Mouse (Mus musculus) kidney, embryonic 16.5 days (tissue): ENCODE data around the gene Capn11. TPM values are rescaled to one million over a fixed set of nuclear protein-coding genes. Genes with fewer than 3 reads are reported as not detected.

Experiments
- ATAC-seq: fragments of 200-750 bp; cut with Nextera tagmentation; 2 replicates; pipeline ENCODE4 v1.8.0; 2017; ENCODE audit warnings: moderate TSS enrichment; ENCODE audit not compliant: low FRiP score, low TSS enrichment
- H3K27ac ChIP-seq: fragments of 300-500 bp; sonication (generic); 2 replicates; pipeline ENCODE4 v1.5.1; 2014; ENCODE audit warnings: low read length
- H3K27me3 ChIP-seq: fragments of 300-500 bp; sonication (generic); 2 replicates; pipeline ENCODE4 v1.6.1; 2014; ENCODE audit warnings: low read length, control low read depth, mixed read lengths; ENCODE audit not compliant: insufficient read depth
- H3K36me3 ChIP-seq: fragments of 300-500 bp; sonication (generic); 2 replicates; pipeline ENCODE4 v1.6.1; 2014; ENCODE audit warnings: low read length, control low read depth, mixed read lengths; ENCODE audit not compliant: insufficient read depth
- H3K4me1 ChIP-seq: fragments of 300-500 bp; sonication (generic); 2 replicates; pipeline ENCODE4 v1.6.1; 2014; ENCODE audit warnings: low read length, control low read depth, mixed read lengths; ENCODE audit not compliant: insufficient read depth
- H3K4me2 ChIP-seq: fragments of 300-500 bp; sonication (generic); replicated peaks from 2 replicates; pipeline ENCODE4 v1.6.1; 2014; ENCODE audit warnings: low read depth, low read length
- H3K4me3 ChIP-seq: fragments of 300-500 bp; sonication (generic); 2 replicates; pipeline ENCODE4 v1.5.1; 2014; ENCODE audit warnings: mild to moderate bottlenecking, low read length
- H3K9ac ChIP-seq: fragments of 300-500 bp; sonication (generic); replicated peaks from 2 replicates; pipeline ENCODE4 v1.6.1; 2014; ENCODE audit warnings: low read length
- H3K9me3 ChIP-seq: fragments of 300-500 bp; sonication (generic); 2 replicates; pipeline ENCODE4 v1.6.1; 2016; ENCODE audit warnings: low read length, control low read depth
- WGBS: fragments of 180-500 bp; shearing (Covaris S2); extraction: QIAGEN DNeasy Blood & Tissue Kit; methylation state at CpG from one replicate; pipeline ENCODE4 v1.1.7; 2014; 5-methylcytosine and 5-hydroxymethylcytosine counted together
- polyA plus RNA-seq: library from polyadenylated mRNA; unstranded; fragments of >200 nt; fragmentation: Nextera tagmentation; extraction: Ambion mirVana; gene quantifications from 2 replicates; pipeline ENCODE4 v1.2.1, GENCODE M21; 2015

Gene Capn11
- polyA plus RNA-seq, 1 experiment from 2014 or later, result 0.60 TPM

DNA sequence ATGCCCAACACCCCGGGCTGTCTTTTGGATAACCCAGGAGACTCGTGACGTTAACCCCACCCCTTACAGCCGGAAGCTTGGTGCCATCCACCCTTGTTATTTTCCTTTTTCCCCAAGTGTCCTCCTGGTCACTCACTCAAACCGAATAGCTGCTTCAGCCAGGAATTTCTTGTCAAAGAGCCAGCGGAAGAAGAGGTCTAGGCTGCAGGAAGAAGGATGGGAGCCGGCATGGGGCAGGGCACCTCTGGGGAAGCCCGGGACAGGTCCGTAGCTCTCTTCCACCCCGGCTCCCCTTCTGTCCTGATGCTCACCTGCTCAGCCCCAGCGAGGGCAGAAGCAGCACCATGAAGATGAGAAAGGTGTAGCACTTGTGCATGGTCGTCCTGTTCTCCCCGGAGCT lies 5.5 kb upstream of the Capn11 start:
- H3K27me3 ChIP-seq, result no peaks in the 10 kb centered on the region
- no peak for ATAC-seq
- H3K9ac ChIP-seq, result no peak overlapping the region
- 84% methylated on average over 13 of the region's 13 CpGs for WGBS
- peaks cover 47% of the 10 kb centered on the region for H3K36me3 ChIP-seq
- H3K9me3 ChIP-seq, result no peaks in the 10 kb centered on the region
- H3K4me1 ChIP-seq, result peaks cover 9% of the 10 kb centered on the region; the same call in 1 of the 2 replicates
- no peak overlapping the region for H3K27ac ChIP-seq
- no peak overlapping the region for H3K4me2 ChIP-seq
- no peak overlapping the region for H3K4me3 ChIP-seq

- Histone ChIP-seq H3K4me1 (peaks cover 9% of the 10 kb centered on the region; the same call in 1 of the 2 replicates), H3K27ac (no peak overlapping the region), H3K9ac (no peak overlapping the region), H3K9me3 (no peaks in the 10 kb centered on the region), H3K4me3 (no peak overlapping the region), H3K27me3 (no peaks in the 10 kb centered on the region), H3K36me3 (peaks cover 39% of the 10 kb centered on the region), H3K4me2 (no peak overlapping the region; the same call in 1 of the 2 replicates)
- peak; percentile 50; the same call in 1 of the 2 replicates for ATAC-seq
- WGBS, result 34% methylated on average over 27 of the region's 27 CpGs
Observed at GRCm38 (mm10) chr17:45663106-45663919, 4.2 kb upstream of the Capn11 start.

- H3K27ac ChIP-seq, result no peak overlapping the region
Observed at GRCm38 (mm10) chr17:45655820-45656219, 3.3 kb downstream of the Capn11 start.

GRCm38 (mm10) chr17:45653233-45653632 lies 5.9 kb downstream of the Capn11 start:
- H3K27ac ChIP-seq, result no peak overlapping the region
- H3K4me1 ChIP-seq, result no peaks in the 10 kb centered on the region
- no peaks in the 10 kb centered on the region for H3K36me3 ChIP-seq
- H3K27me3 ChIP-seq, result no peaks in the 10 kb centered on the region
- no peak overlapping the region for H3K4me2 ChIP-seq
- 73% methylated on average over 7 of the region's 7 CpGs for WGBS
- ATAC-seq, result no peak
- no peak overlapping the region for H3K4me3 ChIP-seq
- H3K9ac ChIP-seq, result no peak overlapping the region
- H3K9me3 ChIP-seq, result no peaks in the 10 kb centered on the region

More at GRCm38 (mm10) chr17:45655820-45656219, 3.3 kb downstream of the Capn11 start:
- Histone ChIP-seq H3K4me1 (peaks cover 6% of the 10 kb centered on the region; the same call in 1 of the 2 replicates), H3K36me3 (no peaks in the 10 kb centered on the region), H3K27me3 (no peaks in the 10 kb centered on the region), H3K4me3 (no peak overlapping the region), H3K4me2 (no peak overlapping the region), H3K9me3 (no peaks in the 10 kb centered on the region), H3K9ac (no peak overlapping the region)
- WGBS, result 33% methylated on average over 6 of the region's 6 CpGs
- no peak for ATAC-seq

GRCm38 (mm10) chr17:45644185-45644584 lies 14.9 kb downstream of the Capn11 start:
- Histone ChIP-seq H3K4me2 (no peak overlapping the region), H3K27me3 (no peaks in the 10 kb centered on the region), H3K27ac (no peak overlapping the region), H3K36me3 (no peaks in the 10 kb centered on the region), H3K9ac (no peak overlapping the region), H3K4me3 (no peak overlapping the region), H3K9me3 (0 out of 2 replicates have a peak, but pooled peaks cover 6% of the 10 kb centered on the region), H3K4me1 (peaks cover 4% of the 10 kb centered on the region; the same call in 1 of the 2 replicates)
- 91% methylated on average over 4 of the region's 4 CpGs for WGBS
- ATAC-seq, result no peak

DNA sequence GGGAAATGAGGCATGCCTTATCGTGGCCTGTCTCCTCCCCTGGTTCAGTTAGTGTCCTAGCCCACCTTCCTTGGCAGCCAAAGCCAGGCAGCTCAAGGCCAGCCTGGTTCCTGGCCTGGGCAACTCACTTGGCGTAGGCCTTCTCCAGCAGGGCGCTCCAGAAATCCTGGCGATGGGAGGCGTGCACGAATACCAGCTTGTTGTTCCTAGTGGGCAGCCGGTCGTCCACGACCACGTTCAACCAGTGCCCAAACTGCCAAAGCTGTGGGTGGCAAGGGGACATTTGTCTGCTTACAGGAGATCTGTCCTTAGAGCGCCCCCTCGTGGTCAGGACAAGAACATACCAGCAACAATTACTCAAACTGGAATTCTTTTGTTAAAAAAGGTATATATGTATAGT lies 16.4 kb downstream of the Capn11 start:
- H3K36me3 ChIP-seq, result no peaks in the 10 kb centered on the region
- no peaks in the 10 kb centered on the region for H3K27me3 ChIP-seq
- H3K9me3 ChIP-seq, result 0 out of 2 replicates have a peak, but pooled peaks cover 6% of the 10 kb centered on the region
- H3K4me2 ChIP-seq, result no peak overlapping the region
- H3K27ac ChIP-seq, result no peak overlapping the region
- 21% methylated on average over 12 of the region's 12 CpGs for WGBS
- no peak for ATAC-seq
- H3K9ac ChIP-seq, result 0 out of 2 replicates have a peak overlapping the region, but pooled peaks have one; percentile 19
- peaks cover 4% of the 10 kb centered on the region; the same call in 1 of the 2 replicates for H3K4me1 ChIP-seq
- no peak overlapping the region for H3K4me3 ChIP-seq

DNA sequence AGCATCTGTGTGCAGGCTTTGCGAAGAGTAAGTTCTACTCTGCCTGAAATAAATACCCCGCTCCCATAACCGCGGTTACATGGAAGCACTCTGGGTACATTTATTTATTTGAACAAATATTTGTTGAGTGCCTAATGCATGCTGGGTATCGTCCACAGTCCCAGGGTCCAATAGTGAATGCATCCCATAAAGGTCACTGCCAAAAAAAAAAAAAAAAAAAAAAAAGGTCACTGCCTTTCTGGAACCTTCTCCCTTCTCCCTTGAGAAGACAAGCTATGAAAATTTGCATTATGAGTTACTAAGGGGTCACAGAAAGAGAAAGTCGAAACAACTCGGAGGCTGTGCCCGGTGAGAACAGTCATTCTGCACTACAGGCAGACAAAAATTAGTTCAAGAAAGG lies 17.1 kb downstream of the Capn11 start:
- H3K9ac ChIP-seq, result no peak overlapping the region
- H3K4me1 ChIP-seq, result peaks cover 4% of the 10 kb centered on the region; the same call in 1 of the 2 replicates
- H3K9me3 ChIP-seq, result 0 out of 2 replicates have a peak, but pooled peaks cover 6% of the 10 kb centered on the region
- H3K27me3 ChIP-seq, result no peaks in the 10 kb centered on the region
- H3K27ac ChIP-seq, result no peak overlapping the region
- no peak for ATAC-seq
- no peaks in the 10 kb centered on the region for H3K36me3 ChIP-seq
- H3K4me2 ChIP-seq, result no peak overlapping the region
- H3K4me3 ChIP-seq, result no peak overlapping the region
- 94% methylated on average over 8 of the region's 8 CpGs for WGBS

- Histone ChIP-seq H3K9me3 (no peaks in the 10 kb centered on the region), H3K9ac (no peak overlapping the region), H3K4me3 (no peak overlapping the region), H3K4me1 (peaks cover 4% of the 10 kb centered on the region; the same call in 1 of the 2 replicates), H3K4me2 (no peak overlapping the region), H3K36me3 (no peaks in the 10 kb centered on the region), H3K27me3 (no peaks in the 10 kb centered on the region), H3K27ac (no peak overlapping the region)
- WGBS, result 76% methylated on average over 16 of the region's 16 CpGs
- no peak for ATAC-seq
Observed at GRCm38 (mm10) chr17:45638596-45639295, 20.4 kb downstream of the Capn11 start.

DNA sequence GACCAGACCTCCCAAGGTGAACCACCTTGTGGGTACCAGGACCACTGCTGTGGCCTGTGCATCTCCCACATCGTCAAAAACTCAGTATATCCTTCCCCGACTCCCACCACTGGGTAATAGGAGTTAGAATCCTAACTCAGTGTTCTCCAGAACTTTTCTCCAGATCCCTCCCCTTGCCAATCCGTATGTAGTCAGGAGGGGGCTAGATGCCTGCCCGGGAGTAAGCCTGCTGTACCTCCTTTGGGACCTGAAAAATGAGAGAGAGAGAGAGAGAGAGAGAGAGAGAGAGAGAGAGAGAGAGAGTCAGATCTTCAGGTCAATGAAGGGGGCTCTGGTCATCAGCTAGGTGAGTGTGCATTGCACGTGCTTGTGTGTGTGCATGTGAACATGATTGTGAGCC lies 25.1 kb downstream of the Capn11 start:
- Histone ChIP-seq H3K36me3 (no peaks in the 10 kb centered on the region), H3K4me3 (no peak overlapping the region), H3K9ac (no peak overlapping the region), H3K9me3 (no peaks in the 10 kb centered on the region), H3K4me1 (peaks cover 15% of the 10 kb centered on the region), H3K4me2 (no peak overlapping the region), H3K27me3 (no peaks in the 10 kb centered on the region), H3K27ac (no peak overlapping the region)
- WGBS, result 76% methylated on average over 5 of the region's 5 CpGs
- ATAC-seq, result no peak
